Mouse (Mus musculus) CD4-positive, CD25-positive, alpha-beta regulatory T cell, adult 2 months (primary cell): ENCODE results near the gene Rbp2.

Experiments used
- DNase-seq: peaks from one replicate; pipeline ENCODE4 v3.0.0-alpha.2; 2012; ENCODE audit warnings: low read depth, low spot score

The Rbp2 gene

DNA sequence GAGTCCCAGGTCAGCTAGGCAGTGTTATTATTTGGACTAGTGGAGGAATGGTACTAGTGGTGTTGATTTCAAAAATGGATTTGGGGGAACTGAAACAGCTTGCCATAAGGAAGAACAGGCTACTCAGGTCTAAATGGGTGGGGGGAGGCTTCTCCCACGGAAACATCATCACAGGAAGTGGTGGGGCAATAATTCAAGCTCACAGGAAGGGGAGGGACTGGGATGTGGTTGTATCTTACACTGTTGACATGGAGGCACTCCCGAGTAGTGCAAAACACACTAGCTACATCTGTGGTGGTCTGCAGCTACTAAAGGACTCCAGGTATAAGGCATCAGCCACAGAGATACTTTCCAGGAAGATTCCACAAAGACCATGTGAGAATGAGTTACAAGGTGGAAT is 38.0 kb downstream of the Rbp2 start:
- DNase-seq = no peak

DNA sequence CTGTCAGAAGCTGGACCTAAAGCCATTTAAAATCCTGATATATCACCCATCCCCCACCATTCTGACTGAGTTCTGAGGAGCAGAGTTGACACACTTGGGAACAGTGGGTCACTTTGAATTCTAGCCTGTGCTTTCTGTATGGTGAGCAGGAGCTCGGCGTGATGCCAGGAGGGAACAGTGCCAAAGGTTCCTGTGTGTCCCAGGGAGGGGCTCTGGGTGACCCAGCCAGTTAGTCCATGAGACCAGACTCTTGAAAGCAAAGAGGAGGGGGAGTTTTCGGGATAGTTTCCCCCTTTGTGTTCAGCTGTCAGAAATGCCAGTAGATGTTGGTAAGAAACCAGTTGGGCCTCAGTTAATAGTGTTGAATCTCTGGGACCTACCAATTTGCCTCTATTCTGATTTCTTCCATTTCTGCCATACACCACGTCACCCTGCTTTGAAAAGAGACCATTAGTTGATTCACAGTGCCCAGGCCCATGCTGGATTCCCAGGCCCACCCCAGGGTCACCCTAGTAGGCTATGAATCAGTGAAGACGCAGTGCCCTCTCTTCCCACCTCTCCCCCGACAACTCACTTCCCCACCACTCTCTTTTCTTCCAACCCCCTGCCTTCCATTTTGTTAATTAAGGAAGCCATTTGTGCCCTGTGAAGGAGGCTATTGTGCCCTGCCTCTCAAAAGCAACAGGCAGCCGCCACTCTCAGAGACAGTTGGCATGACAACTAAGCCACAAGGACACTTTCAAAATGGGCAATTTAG is 39.0 kb downstream of the Rbp2 start:
- no peak for DNase-seq

DNA sequence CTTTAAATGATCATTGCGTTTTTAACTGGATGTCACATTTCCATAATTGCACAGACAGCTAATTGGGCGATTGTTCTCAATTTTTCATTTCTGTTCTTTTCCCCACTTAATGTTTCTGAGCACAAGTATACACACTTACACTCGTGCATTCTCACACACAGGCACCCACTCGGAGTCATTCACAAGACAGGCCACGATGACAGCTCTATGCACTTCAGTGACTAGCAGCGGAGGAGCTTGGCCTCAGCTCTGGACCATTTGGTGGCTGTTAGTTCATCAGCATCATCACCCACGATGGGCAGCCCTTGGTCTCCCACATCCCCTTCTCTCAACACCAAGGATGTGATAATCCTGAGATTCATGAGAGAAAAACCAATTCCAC is 39.6 kb downstream of the Rbp2 start:
- no peak for DNase-seq

DNA sequence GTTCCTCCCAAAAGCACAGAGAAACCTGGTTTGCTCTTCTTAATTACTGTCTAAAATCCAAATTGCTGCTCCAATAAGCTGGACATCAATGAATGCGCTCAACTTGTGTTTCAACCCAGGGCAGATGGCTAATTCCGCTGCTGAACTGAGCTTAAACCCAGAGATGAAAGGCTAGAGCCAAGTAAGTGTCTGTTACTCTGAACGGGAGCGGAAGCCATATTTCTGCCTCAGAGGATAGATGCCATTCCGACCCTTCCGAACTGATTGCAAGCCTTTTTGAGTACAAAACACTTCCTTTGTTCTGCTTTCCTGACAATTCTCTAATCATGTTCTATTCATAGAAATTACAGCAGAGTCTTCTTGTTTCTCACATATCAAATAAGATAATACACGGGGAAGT is 41.3 kb downstream of the Rbp2 start:
- no peak for DNase-seq

DNA sequence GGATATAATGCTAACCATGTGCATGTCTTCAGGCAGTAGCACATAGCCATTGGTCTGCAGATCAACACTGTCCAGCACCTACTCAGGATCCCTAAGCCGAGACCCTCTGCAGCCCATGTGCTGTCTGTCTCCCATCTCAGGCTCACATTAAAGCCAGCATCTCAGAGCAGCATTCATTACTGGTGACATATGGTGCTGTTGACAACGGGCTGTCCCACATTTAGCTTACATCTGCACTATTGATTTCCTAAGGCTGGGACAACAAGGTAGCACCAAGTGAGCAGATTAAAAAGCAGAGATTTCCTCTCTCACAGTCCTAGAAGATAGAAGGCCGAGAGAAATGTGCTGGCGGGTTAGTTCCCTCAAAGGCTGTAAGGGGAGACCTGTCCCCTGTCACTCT is 43.9 kb downstream of the Rbp2 start:
- no peak for DNase-seq

DNA sequence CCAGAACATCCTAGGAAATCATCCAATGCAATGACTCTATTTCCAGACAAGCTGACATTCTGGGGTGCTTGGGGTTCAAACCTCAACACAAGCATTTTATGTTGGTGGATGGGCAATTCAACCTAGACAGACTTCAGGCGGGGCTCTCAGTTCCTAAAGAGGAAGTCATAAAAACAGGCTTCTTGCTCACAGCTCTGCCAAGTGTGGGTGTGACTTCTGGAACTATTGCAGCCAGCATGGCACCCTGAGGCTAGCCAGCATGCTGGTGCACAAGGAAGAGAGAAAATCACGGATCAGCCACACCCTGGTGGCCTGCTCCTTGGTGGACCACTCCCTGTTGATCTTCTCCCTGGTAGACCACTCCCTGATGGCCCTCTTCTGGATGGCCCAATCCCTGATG is 45.1 kb downstream of the Rbp2 start:
- no peak for DNase-seq

DNA sequence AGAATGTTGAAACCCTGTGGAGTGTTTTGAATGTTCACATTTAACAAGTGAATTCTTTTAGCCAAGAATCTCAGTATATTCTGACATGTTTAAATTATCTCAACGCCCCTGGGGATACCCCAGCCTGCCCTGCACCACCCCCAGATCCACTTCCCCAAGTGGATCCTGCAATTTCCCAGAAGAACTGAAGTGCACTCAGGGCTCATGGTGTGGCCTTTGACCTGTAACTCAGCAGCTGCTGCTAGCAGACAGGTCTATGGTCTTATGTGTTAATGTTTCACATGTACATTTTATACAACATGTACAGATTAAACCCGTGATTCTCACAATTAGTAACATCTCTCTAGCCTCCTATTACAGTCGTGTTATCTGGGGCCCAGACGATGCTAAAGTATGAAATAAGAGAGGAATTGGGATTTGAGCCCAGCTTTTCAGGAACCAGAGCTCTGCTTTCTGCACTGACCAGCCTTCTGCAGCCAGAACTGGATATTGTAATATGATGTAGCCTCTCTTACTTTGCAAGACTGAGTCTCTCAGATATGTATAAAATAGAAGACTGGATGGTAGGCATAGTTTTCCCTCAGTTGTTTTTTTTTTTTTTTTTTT is 48.9 kb downstream of the Rbp2 start:
- no peak for DNase-seq

DNA sequence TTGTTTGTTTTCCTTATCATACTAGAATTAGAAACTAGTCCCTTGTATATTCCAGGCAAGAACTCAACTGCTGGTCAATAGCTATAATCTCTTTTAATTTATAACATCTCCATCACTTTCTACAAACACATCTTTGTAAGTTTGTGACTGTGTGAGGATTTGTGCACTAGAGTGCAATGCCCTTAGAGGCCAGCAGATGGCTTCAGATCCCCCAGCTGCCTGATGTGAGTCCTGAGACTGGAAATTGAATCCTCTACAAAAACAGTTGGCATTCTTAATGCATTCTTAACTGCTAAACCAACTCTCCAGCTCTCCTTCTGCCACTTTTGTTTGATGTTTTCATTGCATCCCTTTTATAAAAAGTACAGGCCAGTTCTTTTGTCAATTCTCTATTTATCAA is 49.8 kb downstream of the Rbp2 start:
- DNase-seq = peak; percentile 3

DNA sequence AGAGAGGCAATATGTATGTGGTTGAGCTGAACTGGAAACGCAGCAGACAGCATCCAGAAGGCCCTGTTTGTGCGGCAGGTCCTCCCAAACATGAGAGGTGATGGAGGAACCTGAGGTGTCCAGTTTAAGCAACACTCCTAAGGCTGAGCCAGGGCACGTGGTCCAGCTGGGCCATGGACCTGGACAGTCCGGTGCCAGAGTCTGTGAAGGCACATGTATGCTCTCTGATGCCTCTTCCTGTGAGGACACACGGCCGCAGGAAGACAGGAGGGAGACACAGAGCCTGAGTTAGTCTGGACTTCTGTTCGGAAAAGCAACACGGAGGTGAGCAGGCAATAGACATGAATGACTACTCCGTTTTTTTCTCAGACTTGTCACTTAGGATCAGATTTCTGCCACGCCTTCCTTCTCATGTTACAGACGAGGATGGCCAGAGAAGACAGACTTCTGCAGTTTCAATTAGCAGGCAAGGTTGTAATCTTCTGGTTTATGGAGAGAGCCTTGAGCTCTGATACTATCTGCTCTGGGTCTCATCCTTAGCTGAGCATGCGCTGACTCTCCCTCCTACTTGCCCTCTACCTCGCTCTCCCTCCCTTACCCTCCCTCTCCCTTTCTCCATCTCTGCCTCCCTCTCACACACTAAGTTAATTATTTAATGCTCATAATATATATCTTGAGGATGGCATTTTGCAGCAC is 52.2 kb downstream of the Rbp2 start:
- DNase-seq = no peak

DNA sequence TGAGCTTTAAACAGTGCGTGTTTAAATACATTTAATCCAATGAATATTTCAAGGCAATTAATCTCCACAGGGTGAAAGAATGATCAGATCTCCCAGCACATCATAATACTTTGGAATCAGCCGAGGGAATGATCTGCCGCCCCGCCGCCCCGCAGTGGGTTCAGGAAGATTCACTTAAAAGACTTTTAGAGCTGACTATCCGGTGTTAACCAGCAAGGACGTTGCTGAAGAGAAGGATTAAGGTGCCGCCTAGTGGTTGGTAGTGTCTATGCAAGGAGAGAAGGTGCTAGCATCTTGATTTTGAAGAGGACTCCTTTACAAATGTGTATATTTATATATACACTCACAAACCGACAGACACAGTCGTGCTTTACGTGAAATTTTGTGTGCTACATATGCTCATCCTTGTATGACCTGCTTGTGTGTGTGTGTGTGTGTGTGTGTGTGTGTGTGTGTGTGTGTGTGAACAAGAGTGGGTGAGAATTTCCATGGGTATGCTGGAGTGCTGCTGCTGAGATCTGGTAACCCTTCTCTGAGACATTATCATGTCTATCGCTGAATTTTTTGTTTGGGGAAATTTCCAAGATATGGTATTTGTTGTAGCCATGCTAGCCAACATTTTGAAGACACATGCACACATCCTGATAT is 52.9 kb downstream of the Rbp2 start:
- DNase-seq = peak; percentile 63

DNA sequence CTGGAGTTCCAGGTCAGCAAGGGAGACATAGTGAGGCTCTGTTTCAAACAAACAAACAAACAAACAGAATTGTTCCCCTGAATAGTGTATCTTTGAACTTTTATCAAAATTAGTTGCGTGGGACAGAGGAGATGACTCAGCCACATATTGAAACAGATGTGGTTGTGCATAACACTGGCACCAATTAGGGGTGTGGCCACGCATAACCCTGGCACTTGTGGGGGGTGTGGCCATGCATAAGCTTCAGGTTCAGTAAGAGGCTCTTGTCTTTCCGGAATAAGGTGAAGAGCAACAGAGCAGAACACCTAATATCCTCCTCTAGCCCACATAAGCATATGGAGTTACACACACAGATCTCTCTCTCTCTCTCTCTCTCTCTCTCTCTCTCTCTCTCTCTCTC is 58.1 kb downstream of the Rbp2 start:
- DNase-seq = no peak
